Mouse (Mus musculus) CH12.LX (cell line): ENCODE results near the gene Galnt6.

ENCODE experiments used
- CHD1 ChIP-seq: IDR thresholded peaks from 2 replicates; pipeline ENCODE4 v1.6.1; 2012; ENCODE audit warnings: low read depth, low read length, improper control_type of control experiment, inconsistent platforms
- CTCF ChIP-seq, 2 experiments: IDR thresholded peaks in 1 of 2; conservative IDR thresholded peaks in 1 of 2; 2 replicates each; pipeline ENCODE4 v1.5.1; 2011 to 2012; ENCODE audit warnings: low read depth in 2 of 2, low read length in 2 of 2, improper control_type of control experiment in 1 of 2, inconsistent platforms in 1 of 2, mild to moderate bottlenecking in 1 of 2, moderate library complexity in 1 of 2
- EP300 ChIP-seq: IDR thresholded peaks from 2 replicates; pipeline ENCODE4 v1.6.1; 2011; ENCODE audit warnings: low read length, improper control_type of control experiment
- MAZ ChIP-seq: IDR thresholded peaks from 2 replicates; pipeline ENCODE4 v1.6.1; 2012; ENCODE audit warnings: low read depth, mild to moderate bottlenecking, inconsistent platforms, low read length, improper control_type of control experiment, moderate library complexity
- NRF1 ChIP-seq: IDR thresholded peaks from 2 replicates; pipeline ENCODE4 v1.6.1; 2014; ENCODE audit warnings: low read depth, mild to moderate bottlenecking, inconsistent platforms, low read length, improper control_type of control experiment, moderate library complexity
- POLR2A ChIP-seq: IDR thresholded peaks from 2 replicates; pipeline ENCODE4 v1.6.1; 2011; ENCODE audit warnings: low read depth, mild to moderate bottlenecking, improper control_type of control experiment, low read length
- TCF12 ChIP-seq: IDR thresholded peaks from 2 replicates; pipeline ENCODE4 v1.6.1; 2014; ENCODE audit warnings: low read depth, mild to moderate bottlenecking, inconsistent platforms, low read length, improper control_type of control experiment
- UBTF ChIP-seq: IDR thresholded peaks from 2 replicates; pipeline ENCODE4 v1.6.1; 2012; ENCODE audit warnings: low read depth, mild to moderate bottlenecking, inconsistent platforms, low read length, improper control_type of control experiment, moderate library complexity
- USF1 ChIP-seq: IDR thresholded peaks from 2 replicates; pipeline ENCODE4 v1.6.1; 2014; ENCODE audit warnings: low read depth, mild to moderate bottlenecking, inconsistent platforms, low read length, improper control_type of control experiment
- ZNF384 ChIP-seq: IDR thresholded peaks from 2 replicates; pipeline ENCODE4 v1.6.1; 2012; ENCODE audit warnings: low read depth, low read length, improper control_type of control experiment, inconsistent platforms

GRCm38 (mm10) chr15:100701108-100701507, 28.1 kb downstream of the Galnt6 start:
- no peak for TF ChIP-seq CHD1
- TF ChIP-seq MAZ: no peak
- TF ChIP-seq ZNF384: no peak
- TF ChIP-seq CTCF (conservative IDR thresholded peaks at IDR 0.05 in 1 of 2, IDR thresholded peaks at IDR 0.05 in 1 of 2; ENCODE audit: low read depth in 2 of 2, low read length in 2 of 2): no peak
- TF ChIP-seq POLR2A: no peak
- TF ChIP-seq NRF1: no peak
- no peak for TF ChIP-seq TCF12
- no peak for TF ChIP-seq EP300
- no peak for TF ChIP-seq USF1
- TF ChIP-seq UBTF: no peak
